Mouse (Mus musculus) right cerebral cortex, postnatal 25 days (tissue): ENCODE results near the gene Pknox1.
A peak's percentile ranks its signal among the peaks of the same experiment; 100 is the strongest.
"Not testable (repeated sequence)": the region's sequence is repeated elsewhere in the genome, so short reads cannot be mapped to it uniquely, and the experiment has no call there.

Experiments
- DNase-seq: peaks from one replicate; pipeline ENCODE4 v3.0.0; 2022

Gene Pknox1

GRCm38 (mm10) chr17:31564015-31564857, at the start of gene Pknox1:
Pknox1 (plus strand) TSS chr17:31564734.
- DNase-seq, result peak; percentile 99

GRCm38 (mm10) chr17:31519344-31519945, 45.1 kb upstream of the Pknox1 start:
- no peak for DNase-seq

GRCm38 (mm10) chr17:31519946-31520838, 44.3 kb upstream of the Pknox1 start, which contains the start of the genes Wdr4 and Ndufv3:
Wdr4 (minus strand) TSS chr17:31519980.
Ndufv3 (plus strand) TSS chr17:31520115.
- DNase-seq, result peak; percentile 98

- no peak for DNase-seq
These were observed 43.6 kb upstream of the Pknox1 start for GRCm38 (mm10) chr17:31520895-31521294.

DNA sequence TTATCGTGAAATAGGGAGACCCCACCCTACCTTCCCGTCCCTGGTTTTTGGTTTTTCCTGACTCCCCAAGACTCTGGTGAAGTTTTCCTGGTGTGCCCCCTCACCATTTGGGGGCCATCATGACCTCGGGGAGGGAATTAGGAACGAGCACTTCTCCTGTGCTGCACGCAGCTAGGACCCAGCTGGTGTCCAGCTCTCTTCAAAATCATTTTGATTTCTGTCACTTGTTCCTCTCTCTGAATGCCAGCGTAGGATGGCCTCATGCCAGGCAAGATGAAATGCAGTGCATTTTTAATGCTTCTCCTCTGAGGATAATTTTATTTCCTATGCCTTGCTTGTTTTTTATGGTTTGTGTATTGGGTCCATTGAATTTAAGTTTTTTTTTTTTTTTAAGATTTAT, 42.6 kb upstream of the Pknox1 start:
- DNase-seq, result no peak

- no peak for DNase-seq
These were observed 39.4 kb upstream of the Pknox1 start for GRCm38 (mm10) chr17:31525114-31525513.

DNA sequence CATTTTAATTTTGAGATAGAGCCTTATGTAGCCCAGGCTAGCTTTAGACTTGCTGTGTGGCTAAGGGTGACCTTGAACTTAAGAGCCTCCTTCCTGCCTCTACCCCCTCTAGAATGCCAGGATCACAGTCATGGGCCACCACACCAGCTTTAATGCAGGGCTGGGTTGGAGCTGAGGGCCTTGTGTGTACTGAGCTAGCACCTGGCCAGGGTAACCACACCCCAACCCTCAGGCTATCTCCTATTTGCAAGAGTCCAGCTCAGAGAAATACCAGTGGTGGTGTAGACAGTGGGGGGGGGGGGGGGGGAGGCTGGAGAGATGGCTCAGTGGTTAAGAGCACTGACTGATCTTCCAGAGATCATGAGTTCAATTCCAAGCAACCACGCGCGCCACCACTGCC, 38.7 kb upstream of the Pknox1 start:
- no peak for DNase-seq

DNA sequence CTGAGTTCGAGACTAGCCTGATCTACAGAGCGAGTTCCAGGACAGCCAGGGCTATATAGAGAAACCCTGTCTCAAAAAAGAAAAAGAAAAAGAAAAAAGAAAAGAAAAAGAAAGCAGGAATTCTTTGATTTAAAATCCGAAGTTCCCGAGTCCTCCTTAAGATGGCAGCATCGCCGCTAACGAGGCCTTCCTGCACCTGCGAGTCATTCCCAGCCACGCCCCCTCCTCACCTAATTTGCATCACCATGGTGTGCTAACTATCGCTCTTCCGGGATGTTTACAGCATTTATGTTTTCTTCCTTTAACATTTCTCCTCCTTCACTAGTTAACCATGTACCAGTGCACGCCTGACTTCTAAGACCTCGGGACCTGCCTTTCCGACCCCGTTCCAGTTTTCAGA, 35.2 kb upstream of the Pknox1 start:
- no peak for DNase-seq

GRCm38 (mm10) chr17:31531441-31532158, 32.9 kb upstream of the Pknox1 start:
- no peak for DNase-seq

DNA sequence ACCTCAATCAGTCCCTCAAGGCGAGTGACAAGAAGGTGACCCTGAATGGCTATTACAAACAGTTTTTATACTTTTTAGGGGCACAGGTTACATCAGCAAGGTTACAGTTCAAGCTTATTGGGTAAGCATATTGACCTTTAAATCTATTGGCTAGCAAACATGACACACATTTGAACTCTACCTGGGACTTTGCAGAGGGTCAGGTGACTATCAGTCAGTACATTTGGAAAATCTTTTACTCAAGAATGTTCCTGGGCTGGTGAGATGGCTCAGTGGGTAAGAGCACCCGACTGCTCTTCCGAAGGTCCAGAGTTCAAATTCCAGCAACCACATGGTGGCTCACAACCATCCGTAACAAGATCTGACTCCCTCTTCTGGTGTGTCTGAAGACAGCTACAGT, 32.2 kb upstream of the Pknox1 start:
- not testable (repeated sequence) for DNase-seq

DNA sequence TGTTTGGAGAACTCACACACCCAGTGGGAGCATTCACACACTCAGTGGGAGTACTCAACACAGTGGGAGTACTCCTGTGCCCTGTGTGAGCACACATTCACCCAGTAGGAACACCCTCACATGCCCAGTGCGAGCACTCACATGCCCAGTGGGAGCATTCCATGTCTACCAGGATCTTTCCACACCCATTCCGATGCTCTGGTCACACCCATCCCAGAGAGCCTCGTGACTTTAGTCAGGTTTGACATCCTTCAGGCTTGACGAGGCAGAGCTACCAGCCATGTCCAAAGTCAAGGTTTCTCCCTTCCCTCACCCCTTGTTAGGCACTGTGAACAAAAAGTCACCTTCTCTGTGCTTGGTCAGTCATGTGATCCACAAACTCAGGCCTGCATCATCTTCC, 29.2 kb upstream of the Pknox1 start:
- DNase-seq, result no peak

DNA sequence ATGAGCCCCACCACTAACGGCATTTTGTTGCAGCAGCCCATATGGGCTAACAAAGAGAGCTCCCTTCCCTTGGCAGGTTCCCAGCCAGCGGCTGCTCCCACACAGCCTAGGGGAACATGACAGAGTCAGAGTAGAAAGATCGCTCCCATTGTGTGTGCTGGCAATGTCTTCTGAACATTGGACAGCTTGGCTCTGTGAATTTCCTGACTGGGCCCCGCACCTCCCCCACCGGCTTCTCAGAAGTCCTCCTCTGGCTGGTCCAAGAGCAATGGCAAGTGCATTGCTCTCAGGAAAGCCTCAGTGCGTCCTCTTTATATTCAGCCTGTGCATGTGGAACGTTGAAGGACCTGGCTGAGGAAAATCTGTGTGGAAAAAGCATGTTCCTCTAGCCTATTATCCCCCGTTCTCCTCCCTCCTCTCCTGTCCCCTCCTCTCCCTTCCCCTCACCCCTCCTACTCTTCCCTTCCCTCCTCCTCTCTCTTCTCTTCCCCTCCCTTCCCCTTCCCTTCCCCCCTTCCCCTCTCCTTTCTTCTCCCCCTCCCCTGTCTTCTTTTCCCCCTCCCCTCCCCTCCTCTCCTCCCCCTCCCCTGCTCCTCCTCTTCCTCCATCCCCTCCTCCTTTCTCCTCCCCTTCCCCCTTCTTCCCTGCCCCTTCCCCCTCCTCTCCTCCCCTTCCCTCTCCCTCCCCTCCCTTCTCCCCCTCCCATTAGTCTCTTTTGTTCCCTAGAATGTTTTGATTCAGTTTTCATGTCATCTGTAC, 28.5 kb upstream of the Pknox1 start:
- DNase-seq, result peak; percentile 66

DNA sequence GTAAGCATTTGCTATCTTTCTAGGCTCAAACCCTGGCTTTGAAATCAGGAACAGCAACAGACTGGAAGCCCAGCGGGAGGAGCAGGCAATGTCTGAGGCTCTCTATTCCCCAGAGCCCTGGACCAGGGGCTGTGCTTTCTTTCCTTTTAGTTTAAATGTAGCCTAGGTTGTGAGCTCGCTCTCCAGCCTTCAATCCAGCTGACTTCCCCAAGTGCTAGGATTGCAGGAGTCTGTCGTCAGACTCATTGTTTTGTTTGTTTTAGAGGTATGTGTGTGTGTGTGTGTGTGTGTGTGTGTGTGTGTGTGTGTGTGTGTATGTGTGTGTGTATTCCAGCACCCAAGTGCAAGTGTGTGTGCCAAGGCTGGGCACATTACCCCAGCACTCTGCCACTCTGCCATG, 24.4 kb upstream of the Pknox1 start:
- DNase-seq, result no peak

- DNase-seq, result no peak
These were observed 23.6 kb upstream of the Pknox1 start for GRCm38 (mm10) chr17:31540809-31541459.

GRCm38 (mm10) chr17:31541460-31541831, 23.1 kb upstream of the Pknox1 start:
- no peak for DNase-seq

DNA sequence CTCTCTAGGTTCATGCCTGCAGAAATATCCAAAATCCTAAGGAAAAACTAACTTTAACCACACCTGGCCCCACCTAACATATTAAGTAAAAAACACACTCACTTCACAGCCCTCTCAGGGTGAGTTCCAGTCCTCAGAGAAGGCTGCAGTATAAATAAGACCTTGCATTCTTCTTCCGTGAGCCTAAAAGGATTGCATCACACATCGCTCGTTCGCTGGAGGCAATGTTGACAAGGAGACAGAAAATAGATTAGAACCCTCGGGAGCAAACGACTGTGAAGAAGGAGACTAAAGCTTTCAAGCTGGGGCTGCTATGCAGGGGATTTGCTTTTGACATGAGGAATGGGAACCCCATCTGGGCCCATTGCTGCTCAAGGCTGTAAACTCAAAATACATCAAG, 21.0 kb upstream of the Pknox1 start:
- no peak for DNase-seq

- no peak for DNase-seq
These were observed 17.9 kb upstream of the Pknox1 start for GRCm38 (mm10) chr17:31546444-31547196.

DNA sequence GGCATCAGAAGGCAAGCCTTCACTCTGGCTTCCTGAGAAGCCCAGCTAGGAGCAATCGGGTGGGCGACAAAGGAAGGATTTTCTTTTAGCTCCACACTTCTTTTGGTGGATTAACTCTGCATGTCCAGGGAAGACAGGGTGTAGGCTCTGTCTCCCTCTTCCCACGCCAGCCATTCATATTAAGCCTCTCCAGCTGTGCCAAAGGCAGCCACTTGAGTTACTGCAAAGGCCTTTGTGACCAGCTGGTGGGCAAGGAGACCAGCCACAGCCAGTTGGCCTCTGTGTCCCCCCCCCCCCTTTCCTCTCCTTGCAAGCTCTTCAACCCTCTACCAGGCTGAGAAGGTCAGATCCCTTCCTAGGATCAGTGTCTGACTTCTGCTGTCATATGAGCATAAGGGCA, 16.6 kb upstream of the Pknox1 start:
- no peak for DNase-seq

- no peak for DNase-seq
These were observed 15.1 kb upstream of the Pknox1 start for GRCm38 (mm10) chr17:31549389-31549788.

DNA sequence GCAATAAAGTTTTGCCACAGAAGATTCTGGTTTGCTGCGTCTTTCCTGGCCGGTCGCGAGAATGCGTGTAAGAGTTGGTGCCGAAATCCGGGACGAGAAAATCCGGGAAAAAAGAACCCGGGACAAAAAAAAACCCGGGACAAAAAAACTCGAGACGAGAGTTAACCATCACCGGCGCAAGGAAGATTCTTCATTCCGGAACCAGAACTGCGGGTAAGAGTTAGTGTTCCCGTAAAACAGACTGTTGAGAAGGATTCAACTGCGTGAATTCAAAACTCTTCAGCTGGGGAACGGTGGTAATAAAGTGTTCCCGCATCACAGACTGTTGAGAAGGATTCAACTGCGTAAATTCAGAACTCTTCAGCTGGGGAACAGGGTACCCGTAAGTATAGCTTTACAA, 11.9 kb upstream of the Pknox1 start:
- DNase-seq, result not testable (repeated sequence)

DNA sequence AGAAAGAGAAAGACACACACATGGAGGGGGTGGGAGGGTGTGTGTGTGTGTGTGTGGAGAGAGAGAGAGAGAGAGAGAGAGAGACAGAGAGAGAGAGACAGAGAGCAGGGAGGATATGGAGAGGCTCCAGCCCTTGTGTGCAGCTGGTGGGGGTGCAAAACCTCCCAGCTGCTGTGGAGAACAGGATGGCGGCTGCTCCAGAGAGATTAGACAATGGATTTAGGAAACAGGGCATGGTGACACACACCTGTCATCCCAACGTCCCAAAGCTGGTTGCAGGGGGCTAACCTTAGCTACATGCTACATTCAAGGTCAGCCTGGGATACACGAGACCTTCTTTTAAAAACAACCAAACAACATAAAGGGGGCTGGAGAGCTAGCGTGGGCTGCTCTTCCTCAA, 8.3 kb upstream of the Pknox1 start:
- DNase-seq, result no peak
